Mouse (Mus musculus) heart, postnatal 10 days (tissue): ENCODE data around the gene Pcsk6. TPM values are rescaled to one million over a fixed set of nuclear protein-coding genes. Genes with fewer than 3 reads are reported as not detected.
A peak's percentile ranks its signal among the peaks of the same experiment; 100 is the strongest.
"Not testable (repeated sequence)": the region's sequence is repeated elsewhere in the genome, so short reads cannot be mapped to it uniquely, and the experiment has no call there.

Experiments
- DNase-seq, 2 experiments: peaks; one replicate each; pipeline ENCODE4 v3.0.0; 2021
- intact Hi-C: fragments of 180-260 bp; cut with DNase I; formaldehyde crosslinking; loops from one replicate; pipeline ENCODE4 v1.15.1; 2025
- total RNA-seq, 2 experiments: library from RNA; stranded (reverse); gene quantifications; 2 replicates each; pipeline ENCODE4 v1.2.3; 2021

The Pcsk6 gene
- total RNA-seq, result 10 to 100 TPM; 75.5 to 83.3 TPM

DNA sequence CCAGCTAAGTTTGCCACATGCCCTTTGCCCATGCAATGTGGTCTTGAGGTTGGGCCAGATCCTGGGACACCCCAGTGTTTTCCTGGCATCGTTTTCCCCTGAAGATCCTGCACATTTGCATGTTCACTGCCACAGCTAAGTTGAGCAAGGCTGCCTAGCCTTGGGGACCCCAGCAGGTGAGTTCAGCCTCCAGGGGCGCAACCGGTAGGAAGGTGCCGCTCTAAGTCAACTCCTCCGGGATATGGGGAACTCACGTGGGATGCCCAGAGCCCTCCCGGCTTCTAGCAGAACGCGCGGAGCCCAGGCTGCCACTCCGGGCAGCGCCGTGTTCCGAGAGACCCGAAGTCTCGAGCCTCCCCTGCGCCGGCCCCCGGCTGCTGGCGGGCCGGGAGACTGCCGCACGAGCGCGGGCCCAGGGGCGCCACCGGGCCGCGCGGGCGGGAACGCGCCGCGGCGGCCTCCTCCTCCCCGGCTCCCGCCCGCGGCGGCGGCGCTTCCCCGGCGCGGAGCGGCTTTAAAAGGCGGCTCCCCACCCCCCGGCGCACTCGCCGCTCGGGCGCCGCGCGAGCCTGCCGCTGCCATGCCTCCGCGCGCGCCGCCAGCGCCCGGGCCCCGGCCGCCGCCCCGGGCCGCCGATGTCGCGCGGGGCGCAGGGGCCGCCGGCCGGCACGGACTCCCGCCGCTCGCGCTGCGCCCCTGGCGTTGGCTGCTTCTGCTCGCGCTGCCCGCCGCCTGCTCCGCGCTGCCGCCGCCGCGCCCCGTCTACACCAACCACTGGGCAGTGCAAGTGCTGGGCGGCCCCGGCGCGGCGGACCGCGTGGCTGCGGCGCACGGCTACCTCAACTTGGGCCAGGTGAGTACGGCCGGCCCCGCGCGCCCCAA, at the start of gene Pcsk6:
Gene Pcsk6, plus strand, starts transcription at position 144 of the 882 bp plus-strand sequence.
- intact Hi-C loops, result loop anchor here (5.0 kb wide), 1 partner anchor 165 kb away; no protein-coding TSS in a partner anchor
- peak; percentile 50 to 55 for DNase-seq

DNA sequence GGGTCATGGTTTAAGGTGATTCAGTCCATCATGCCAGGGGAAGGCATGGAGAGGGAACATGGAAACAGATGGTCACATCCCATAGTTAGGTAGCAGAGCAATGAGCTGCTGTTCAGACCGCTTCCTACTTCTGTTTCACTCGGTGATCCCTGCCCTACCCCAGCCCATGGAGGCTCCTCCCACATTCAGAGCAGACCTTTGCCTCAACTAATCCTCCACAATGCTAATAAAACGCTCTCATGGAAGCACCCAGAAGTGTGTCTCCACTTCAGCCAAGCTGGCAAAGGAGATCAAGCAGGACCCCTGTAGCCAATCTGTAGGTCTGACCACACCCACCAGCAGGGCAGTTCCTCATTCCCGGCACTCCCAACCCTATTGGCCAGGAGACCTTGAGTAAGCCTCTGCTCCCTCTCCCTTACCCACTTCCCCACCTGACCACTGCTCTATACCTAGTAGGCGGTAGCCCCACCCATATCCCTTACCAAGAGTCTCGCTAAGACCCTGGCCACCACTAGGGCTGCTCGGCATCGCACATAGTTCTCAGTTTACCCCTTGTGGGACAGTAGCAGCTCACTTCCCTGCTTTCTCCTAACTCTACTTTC, 47.8 kb upstream of the Pcsk6 start:
- no peak for DNase-seq
- intact Hi-C loops, result no loop called here

- no peak for DNase-seq
- intact Hi-C loops, result no loop called here
Observed at GRCm38 (mm10) chr7:65817564-65817963, 44.0 kb upstream of the Pcsk6 start.

- intact Hi-C loops, result no loop called here
- DNase-seq, result no peak
Observed at GRCm38 (mm10) chr7:65820391-65820790, 41.1 kb upstream of the Pcsk6 start.

DNA sequence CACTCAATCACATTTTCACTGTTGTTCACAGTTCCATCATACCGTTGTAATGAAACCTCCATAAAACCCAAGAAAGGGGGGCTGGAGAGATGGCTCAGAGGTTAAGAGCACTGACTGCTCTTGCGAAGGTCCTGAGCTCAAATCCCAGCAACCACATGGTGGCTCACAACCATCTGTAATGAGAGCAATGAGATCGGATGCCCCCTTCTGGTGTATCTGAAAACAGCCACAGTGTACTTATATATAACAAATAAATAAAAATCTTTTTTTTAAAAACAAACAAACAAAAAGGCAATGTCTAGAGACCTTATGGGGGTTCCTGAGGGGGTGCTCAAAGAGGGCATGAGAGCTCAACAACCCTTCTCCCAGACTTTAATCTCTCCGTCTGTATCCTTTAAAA, 39.6 kb upstream of the Pcsk6 start:
- DNase-seq, intact Hi-C loops: not testable (repeated sequence)

GRCm38 (mm10) chr7:65822506-65823119, 38.9 kb upstream of the Pcsk6 start:
- intact Hi-C loops, result no loop called here
- DNase-seq, result no peak

GRCm38 (mm10) chr7:65839756-65840155, 21.8 kb upstream of the Pcsk6 start:
- no peak for DNase-seq
- intact Hi-C loops, result no loop called here

GRCm38 (mm10) chr7:65843210-65843609, 18.3 kb upstream of the Pcsk6 start:
- intact Hi-C loops, result no loop called here
- no peak for DNase-seq

- DNase-seq, result no peak
Observed at GRCm38 (mm10) chr7:65860981-65861380, 553 bp upstream of the Pcsk6 start.

DNA sequence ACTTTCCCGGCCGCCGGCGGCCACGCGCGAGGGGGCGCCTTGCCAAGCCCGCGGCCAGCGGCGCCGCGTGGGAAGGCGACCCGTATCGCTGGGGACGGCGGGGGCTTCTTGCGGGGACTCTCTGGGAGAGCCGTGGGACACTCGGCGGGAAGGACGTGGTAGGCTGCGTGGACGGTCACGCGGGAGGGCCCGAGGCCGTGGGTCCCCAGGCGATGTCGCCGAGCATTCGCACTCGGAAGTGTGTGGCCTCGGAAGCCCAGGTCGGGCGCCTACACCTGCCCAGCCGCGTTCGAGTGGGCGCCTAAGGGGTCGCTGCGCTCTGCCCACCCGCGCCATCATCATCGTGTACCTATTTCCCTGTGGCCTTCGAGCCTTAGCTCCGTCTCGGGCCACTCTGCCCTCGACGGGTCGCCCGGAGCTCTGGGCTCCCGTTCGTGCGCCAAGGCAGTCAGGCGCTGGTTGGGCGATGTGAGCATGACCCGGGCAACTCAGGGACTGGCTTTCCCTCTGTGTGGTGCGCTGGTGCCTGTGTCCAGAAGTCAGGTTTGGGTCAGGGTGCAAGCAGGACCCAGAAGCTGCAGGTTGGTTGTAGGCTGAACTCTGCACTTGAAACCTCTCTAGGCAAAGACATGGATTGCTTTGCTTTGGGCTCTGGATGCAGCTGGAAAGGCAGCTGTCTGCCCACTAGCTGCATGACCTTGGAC, 1.1 kb downstream of the Pcsk6 start:
- DNase-seq, result no peak
- intact Hi-C loops, result loop anchor here (5.0 kb wide), 1 partner anchor 165 kb away; no protein-coding TSS in a partner anchor

More at GRCm38 (mm10) chr7:65860981-65861380, 553 bp upstream of the Pcsk6 start:
- intact Hi-C loops, result loop anchor here (5.0 kb wide), 1 partner anchor 166 kb away; no protein-coding TSS in a partner anchor

DNA sequence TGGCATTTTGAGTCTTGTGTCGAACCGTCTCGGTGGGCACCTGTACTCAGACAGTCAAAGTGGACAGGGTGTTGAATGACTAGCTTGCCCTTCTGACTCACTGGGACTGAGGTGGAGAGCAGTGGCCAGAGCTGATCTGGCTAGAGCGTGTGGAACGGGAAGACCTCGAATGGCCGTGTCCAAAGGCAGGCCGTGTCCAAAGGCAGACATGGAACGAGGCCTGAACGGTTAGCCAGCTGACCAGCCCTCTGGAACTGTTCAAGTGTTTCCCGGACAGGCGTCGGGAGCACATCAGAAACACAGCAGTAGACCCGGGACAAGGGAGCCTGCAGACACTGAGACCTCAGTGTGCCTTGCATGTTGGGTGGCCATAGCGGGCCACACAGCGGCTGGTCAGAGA, 7.6 kb downstream of the Pcsk6 start:
- peak in 1 of 2 experiments; percentile 38 for DNase-seq
- intact Hi-C loops, result no loop called here

DNA sequence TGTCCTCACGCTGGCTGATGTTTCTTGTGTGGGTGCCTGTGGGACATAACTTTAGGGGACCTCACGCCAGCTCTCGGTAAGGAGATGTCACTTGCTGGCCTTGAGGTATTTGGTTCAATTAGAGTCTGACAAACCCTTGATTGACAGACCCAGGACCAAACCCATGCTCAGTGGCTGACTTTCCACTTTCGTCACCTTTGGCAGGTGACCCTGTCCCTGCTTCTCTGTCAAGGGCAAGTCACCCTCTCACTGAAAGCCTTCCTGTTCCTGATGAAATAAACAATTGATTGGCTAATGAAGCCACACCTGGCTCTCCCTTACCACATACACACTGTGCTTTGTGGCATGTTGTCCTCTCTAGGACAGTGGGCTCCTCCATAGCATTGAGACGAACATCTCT, 8.3 kb downstream of the Pcsk6 start:
- intact Hi-C loops, result no loop called here
- DNase-seq, result no peak

DNA sequence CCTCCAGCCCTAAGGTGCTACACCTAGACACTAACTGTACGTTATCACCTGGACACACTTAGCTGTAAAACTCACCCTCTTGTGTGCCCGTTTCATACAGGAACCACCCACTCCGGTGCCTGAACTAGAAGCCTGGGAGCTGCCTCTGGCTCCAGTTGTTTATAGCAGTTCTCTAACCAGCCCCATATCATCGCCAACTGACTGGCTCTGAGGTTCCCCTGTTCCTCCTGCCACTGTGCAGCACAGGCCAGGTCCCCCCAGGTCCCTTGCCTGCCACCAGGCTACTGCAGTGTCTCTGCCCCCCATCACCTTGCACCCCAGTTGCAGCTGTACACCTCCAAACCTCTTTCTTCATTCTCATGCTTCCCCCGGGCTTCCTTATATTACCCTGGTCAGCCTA, 8.7 kb downstream of the Pcsk6 start:
- intact Hi-C loops, result no loop called here
- no peak for DNase-seq

- DNase-seq, result no peak
- intact Hi-C loops, result no loop called here
Observed at GRCm38 (mm10) chr7:65870928-65871580, 9.5 kb downstream of the Pcsk6 start.

DNA sequence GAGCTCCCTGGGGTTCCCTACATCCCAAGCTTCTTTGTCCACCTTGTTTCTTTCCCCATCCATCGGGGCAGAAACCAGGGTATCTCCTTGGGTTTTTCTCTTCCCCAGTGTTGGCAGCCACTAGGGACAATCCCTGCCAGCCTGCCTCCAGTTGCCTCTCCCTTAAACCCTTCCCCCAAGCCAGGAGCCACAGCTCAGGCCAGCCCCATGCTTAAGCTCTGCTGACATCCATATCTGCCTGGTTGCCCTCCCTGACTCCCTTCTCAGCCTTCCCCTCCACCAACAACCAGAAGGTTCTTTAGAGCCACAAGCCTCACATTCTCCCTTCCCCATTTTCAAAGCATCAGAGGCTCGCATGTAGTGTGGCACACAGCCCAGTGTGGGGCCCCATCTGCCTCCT, 10.3 kb downstream of the Pcsk6 start:
- no peak for DNase-seq
- intact Hi-C loops, result no loop called here

- intact Hi-C loops, result no loop called here
- no peak for DNase-seq
Observed at GRCm38 (mm10) chr7:65873176-65873845, 11.8 kb downstream of the Pcsk6 start.

DNA sequence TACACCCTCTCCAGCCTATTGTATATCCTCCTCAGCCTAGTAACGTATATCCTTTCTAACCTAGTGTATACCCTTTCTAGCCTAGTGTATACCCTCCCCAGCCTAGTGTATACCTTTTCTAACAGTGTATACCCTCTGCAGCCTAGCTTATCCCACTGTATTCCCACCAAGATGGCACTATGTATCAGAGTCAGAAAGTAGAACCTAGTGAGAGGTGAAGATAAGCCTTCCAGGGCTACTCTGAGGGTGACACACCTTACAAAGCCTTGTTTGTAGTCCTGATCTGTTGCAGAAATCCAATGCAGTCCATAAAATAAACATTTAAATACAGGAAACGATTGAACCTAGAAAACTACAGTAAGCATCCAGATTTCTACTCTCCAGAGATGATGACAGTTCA, 12.4 kb downstream of the Pcsk6 start:
- no peak for DNase-seq
- intact Hi-C loops, result no loop called here

DNA sequence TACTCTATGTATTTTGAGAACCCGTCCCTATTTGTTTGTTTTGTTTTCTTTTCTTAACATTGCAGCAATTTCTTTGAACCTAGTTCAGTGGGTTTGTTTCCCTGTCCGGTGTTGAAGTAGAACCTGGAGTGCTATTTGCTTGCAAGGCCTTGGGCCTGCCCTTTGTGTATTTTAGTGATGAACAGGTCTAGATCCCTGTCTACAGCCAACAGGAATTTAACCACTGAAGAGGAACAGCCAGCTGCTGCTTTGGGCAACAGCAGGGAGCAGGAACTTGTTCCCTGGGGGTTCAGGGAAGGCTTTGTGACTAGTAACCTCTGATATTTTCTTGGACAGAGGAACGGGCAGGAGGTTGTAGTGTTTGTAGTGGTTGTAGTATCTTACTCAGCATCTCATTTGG, 15.1 kb downstream of the Pcsk6 start:
- intact Hi-C loops, result no loop called here
- no peak for DNase-seq

GRCm38 (mm10) chr7:65878234-65878633, 16.7 kb downstream of the Pcsk6 start:
- no peak for DNase-seq
- intact Hi-C loops, result no loop called here

DNA sequence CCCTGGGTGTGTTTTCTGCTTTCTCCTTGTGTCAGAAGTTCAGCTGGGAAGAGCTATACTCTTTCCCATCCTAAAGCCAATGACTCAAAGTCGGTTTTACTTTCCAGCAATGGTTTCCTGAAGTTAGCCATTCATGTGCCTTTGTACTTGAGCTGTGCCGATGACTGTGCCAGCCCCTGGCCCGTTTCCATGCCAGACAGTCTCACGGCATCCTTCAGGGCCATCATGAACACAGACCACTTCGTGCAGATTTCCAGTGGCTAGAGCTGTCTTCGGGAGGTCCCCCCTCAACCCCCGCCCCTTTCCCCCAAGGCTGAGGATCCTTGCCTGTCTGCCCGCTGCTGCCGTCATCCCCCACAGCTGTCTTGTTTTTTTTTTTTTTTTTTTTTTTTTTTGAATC, 17.8 kb downstream of the Pcsk6 start:
- intact Hi-C loops, result no loop called here
- no peak for DNase-seq
